Mouse (Mus musculus): ENCODE results near the gene Kif27. TPM values are rescaled to one million over a fixed set of nuclear protein-coding genes. Genes with fewer than 3 reads are reported as not detected.

The Kif27 gene
- polyA plus RNA-seq, 1 experiment from 2014 or later, result 0.12 TPM

DNA sequence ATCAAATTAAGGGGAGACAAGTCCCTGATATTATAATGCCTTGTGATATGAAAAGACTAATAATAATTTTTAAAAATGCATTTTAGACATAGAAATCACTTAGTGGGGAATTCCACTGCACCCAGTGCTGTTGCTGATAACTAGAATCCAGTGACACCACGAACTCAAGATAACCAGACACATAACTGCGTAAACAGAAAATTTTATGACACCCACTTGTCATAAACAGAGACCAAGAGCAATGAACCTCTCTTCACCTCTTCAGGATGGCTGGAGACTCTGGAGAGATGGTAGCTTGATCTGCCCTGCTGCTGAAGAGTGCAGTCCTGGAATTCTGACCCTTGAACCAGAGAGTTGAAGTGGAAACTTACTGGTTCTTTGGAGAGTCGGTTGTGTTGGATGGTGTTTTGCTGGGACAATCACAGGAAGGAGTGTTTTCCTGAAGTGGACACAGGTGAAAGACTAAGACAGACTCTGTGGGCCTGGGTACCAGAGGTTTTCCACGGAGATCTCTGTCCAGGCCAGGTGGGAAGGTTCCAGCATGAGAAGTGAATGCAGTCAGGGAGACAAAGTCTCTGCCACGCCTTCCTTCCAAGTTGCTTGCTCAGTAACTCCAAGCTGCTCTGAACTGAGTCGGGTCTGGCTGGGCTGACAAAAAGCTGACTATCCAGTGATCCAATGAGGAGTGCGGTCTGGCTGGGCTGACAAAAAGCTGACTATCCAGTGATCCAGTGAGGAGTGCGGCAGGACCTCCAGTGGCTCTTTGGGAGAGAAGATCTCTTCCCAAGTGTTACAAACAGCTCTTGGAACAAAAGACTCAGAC is 5.6 kb upstream of the Kif27 start:
- no peak overlapping the region for H3K4me3 ChIP-seq (replicated peaks)
- ATAC-seq (ENCODE audit: insufficient read depth), result no peak
- no peaks in the 10 kb centered on the region for H3K27me3 ChIP-seq
- 49% methylated on average over 8 of the region's 8 CpGs for WGBS (ENCODE audit: insufficient replicate concordance)
- no peaks in the 10 kb centered on the region for H3K36me3 ChIP-seq (replicated peaks)
- H3K4me2 ChIP-seq, result no peak overlapping the region
- no peaks in the 10 kb centered on the region for H3K4me1 ChIP-seq (replicated peaks)
- no peak overlapping the region for H3K27ac ChIP-seq (replicated peaks)
- no peak overlapping the region for H3K9ac ChIP-seq
- no peaks in the 10 kb centered on the region for H3K9me3 ChIP-seq (replicated peaks)

DNA sequence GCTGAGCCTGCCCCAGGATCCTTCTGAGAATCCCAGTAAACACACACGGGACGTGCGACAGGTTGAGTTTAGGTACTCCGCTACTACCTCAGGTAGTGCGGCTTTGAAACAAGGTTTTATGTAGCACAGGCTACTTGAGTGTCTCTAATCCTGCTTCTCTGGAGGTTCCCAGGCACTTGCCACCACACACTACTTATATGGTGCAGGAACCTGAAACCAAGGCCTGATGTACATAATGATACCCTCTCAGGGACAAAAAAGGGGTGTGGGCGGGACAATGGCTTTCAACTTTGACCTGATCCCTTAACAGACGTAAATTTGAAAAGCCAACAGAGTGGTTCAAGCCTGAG is 357 bp upstream of the Kif27 start:
- H3K4me1 ChIP-seq (replicated peaks), result peaks cover 11% of the 10 kb centered on the region
- 6% methylated on average over 7 of the region's 7 CpGs for WGBS (ENCODE audit: insufficient replicate concordance)
- peak overlapping the region; percentile 39 for H3K27ac ChIP-seq (replicated peaks)
- peak; percentile 56 for ATAC-seq (ENCODE audit: insufficient read depth)
- H3K36me3 ChIP-seq (replicated peaks), result no peaks in the 10 kb centered on the region
- H3K4me3 ChIP-seq (replicated peaks), result peak overlapping the region; percentile 64
- peak overlapping the region; percentile 97 for H3K4me2 ChIP-seq
- peak overlapping the region; percentile 43; the same call in 1 of the 2 replicates for H3K9ac ChIP-seq
- peaks cover 24% of the 10 kb centered on the region for H3K27me3 ChIP-seq
- no peaks in the 10 kb centered on the region for H3K9me3 ChIP-seq (replicated peaks)

DNA sequence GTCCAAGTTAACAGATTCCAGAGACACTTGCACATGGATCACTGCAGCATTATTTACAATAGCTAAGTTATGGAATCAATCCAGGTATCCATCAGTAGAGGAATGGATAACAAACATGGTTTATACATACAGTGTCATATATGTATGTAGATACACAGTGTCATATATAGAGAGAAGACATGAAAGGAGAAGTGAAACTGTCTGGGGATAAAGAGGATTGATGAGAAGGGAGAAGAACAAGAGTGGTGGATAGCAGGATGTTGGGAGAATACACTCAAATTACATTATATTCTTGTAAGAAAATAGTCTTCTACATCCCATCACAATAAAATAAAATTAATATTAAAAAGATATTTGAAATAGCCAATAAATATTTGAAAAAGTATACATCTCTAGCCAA is 5.9 kb downstream of the Kif27 start:
- H3K4me1 ChIP-seq (replicated peaks), result no peaks in the 10 kb centered on the region
- ATAC-seq (ENCODE audit: insufficient read depth), result no peak
- H3K9ac ChIP-seq, result no peak overlapping the region
- H3K4me3 ChIP-seq (replicated peaks), result no peak overlapping the region
- peaks cover 16% of the 10 kb centered on the region for H3K27me3 ChIP-seq
- H3K36me3 ChIP-seq (replicated peaks), result no peaks in the 10 kb centered on the region
- H3K4me2 ChIP-seq, result no peak overlapping the region
- no peak overlapping the region for H3K27ac ChIP-seq (replicated peaks)
- H3K9me3 ChIP-seq (replicated peaks), result no peaks in the 10 kb centered on the region

DNA sequence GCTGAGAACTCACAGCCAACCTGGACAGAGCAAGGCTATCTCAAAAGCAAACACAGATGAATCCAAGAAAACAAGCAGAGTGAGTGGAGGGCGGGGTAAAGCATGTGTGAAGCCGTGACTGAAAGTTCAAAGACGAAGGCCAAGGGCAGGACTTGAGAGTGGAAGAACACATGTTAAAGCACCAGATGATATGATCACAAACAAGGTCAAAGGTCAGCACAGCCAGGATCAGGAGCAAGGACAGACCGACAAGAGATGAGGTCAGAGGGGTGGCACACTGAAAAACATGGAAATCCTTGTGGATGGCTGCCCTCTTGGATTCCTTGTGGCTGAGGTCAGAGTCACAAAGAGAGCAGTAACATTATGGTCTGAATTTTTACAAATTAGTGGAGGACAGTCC is 8.3 kb downstream of the Kif27 start:
- Histone ChIP-seq H3K36me3 (replicated peaks) (no peaks in the 10 kb centered on the region), H3K4me2 (no peak overlapping the region), H3K27me3 (no peaks in the 10 kb centered on the region), H3K9me3 (replicated peaks) (no peaks in the 10 kb centered on the region), H3K9ac (no peak overlapping the region), H3K4me1 (replicated peaks) (no peaks in the 10 kb centered on the region), H3K27ac (replicated peaks) (no peak overlapping the region), H3K4me3 (replicated peaks) (no peak overlapping the region)
- WGBS (ENCODE audit: insufficient replicate concordance), result 51% methylated on average over 4 of the region's 4 CpGs
- ATAC-seq (ENCODE audit: insufficient read depth), result no peak

GRCm38 (mm10) chr13:58344505-58344904 is 14.4 kb downstream of the Kif27 start:
- H3K4me2 ChIP-seq, result no peak overlapping the region
- no peaks in the 10 kb centered on the region for H3K4me1 ChIP-seq (replicated peaks)
- no peak overlapping the region for H3K27ac ChIP-seq (replicated peaks)
- no peaks in the 10 kb centered on the region for H3K9me3 ChIP-seq (replicated peaks)
- no peaks in the 10 kb centered on the region for H3K36me3 ChIP-seq (replicated peaks)
- no peak for ATAC-seq (ENCODE audit: insufficient read depth)
- WGBS (ENCODE audit: insufficient replicate concordance), result 74% methylated on average over 9 of the region's 9 CpGs
- no peak overlapping the region for H3K4me3 ChIP-seq (replicated peaks)
- H3K27me3 ChIP-seq, result peaks cover 4% of the 10 kb centered on the region; the same call in 1 of the 2 replicates
- no peak overlapping the region for H3K9ac ChIP-seq

GRCm38 (mm10) chr13:58337456-58337855 is 21.5 kb downstream of the Kif27 start:
- H3K4me1 ChIP-seq (replicated peaks), result no peaks in the 10 kb centered on the region
- 68% methylated on average over 12 of the region's 12 CpGs for WGBS (ENCODE audit: insufficient replicate concordance)
- no peak overlapping the region for H3K27ac ChIP-seq (replicated peaks)
- H3K4me2 ChIP-seq, result no peak overlapping the region
- ATAC-seq (ENCODE audit: insufficient read depth), result no peak
- no peaks in the 10 kb centered on the region for H3K27me3 ChIP-seq
- no peak overlapping the region for H3K9ac ChIP-seq
- H3K4me3 ChIP-seq (replicated peaks), result no peak overlapping the region
- no peaks in the 10 kb centered on the region for H3K36me3 ChIP-seq (replicated peaks)
- no peaks in the 10 kb centered on the region for H3K9me3 ChIP-seq (replicated peaks)

DNA sequence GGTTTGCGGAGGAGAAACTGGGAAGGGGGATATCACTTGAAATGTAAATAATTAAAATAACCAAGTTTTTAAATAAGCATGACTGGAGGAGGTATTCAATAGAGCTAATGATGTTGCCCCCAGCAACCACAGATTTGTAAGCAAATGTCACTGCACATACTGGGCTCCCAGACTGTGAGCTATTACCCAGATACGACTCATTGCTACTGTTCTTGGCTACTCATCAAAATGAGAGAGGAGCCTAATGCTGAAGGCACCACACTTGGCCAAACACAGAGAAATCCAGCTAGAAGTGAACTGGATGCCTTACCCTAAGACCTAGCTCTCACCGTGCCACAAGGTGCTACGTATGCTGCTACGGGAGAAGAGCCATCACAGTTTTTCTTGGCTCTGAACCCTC is 24.8 kb downstream of the Kif27 start:
- H3K4me3 ChIP-seq (replicated peaks), result no peak overlapping the region
- ATAC-seq (ENCODE audit: insufficient read depth), result no peak
- no peaks in the 10 kb centered on the region for H3K4me1 ChIP-seq (replicated peaks)
- H3K4me2 ChIP-seq, result no peak overlapping the region
- WGBS (ENCODE audit: insufficient replicate concordance), result 82% methylated on average over 5 of the region's 5 CpGs
- no peaks in the 10 kb centered on the region for H3K36me3 ChIP-seq (replicated peaks)
- H3K27me3 ChIP-seq, result no peaks in the 10 kb centered on the region
- H3K9me3 ChIP-seq (replicated peaks), result no peaks in the 10 kb centered on the region
- H3K27ac ChIP-seq (replicated peaks), result no peak overlapping the region
- no peak overlapping the region for H3K9ac ChIP-seq

DNA sequence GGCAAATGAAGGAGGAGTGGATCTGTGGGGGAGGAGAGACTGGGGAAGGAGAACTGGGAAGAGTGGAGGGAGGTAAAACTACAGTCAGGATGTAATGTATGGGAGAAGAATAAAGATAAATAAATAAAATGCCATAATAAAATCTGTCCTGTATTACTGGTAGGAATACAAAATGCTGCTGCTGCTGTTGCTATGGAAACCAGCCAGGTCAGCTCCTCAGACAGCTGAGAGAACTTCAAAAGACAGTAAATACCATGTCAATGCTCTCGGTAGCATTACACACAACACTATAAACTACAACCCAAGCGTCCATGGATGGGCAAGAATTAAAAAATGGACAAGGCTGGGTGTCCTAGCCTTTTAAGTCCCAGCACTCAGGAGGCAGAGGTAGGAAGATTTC is 41.2 kb downstream of the Kif27 start:
- no peak overlapping the region for H3K27ac ChIP-seq (replicated peaks)
- H3K4me2 ChIP-seq, result no peak overlapping the region
- H3K4me3 ChIP-seq (replicated peaks), result no peak overlapping the region
- no peak overlapping the region for H3K9ac ChIP-seq
- no peak for ATAC-seq (ENCODE audit: insufficient read depth)
- no peaks in the 10 kb centered on the region for H3K4me1 ChIP-seq (replicated peaks)
- 51% methylated on average over 2 of the region's 2 CpGs for WGBS (ENCODE audit: insufficient replicate concordance)
- no peaks in the 10 kb centered on the region for H3K27me3 ChIP-seq
- no peaks in the 10 kb centered on the region for H3K9me3 ChIP-seq (replicated peaks)
- no peaks in the 10 kb centered on the region for H3K36me3 ChIP-seq (replicated peaks)

DNA sequence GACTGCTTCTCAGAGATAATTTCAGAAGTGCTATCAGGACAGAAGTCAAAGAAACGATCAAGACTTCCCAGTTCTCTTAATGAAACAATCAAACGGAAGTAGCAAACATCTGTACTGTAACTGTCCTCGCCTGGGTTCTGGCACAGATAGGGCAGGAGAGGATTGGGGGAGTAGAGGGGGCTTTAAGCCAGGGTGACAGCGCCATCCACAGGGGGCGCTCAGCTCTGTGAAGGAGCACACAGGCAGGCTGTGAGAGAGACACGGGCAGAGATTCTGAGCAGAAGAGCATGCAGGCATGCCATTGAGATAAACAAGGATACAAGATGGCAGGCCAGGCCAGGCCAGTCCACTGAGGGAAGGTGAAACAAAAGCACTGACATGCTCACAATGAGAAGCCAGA is 43.9 kb downstream of the Kif27 start:
- Histone ChIP-seq H3K9me3 (replicated peaks) (no peaks in the 10 kb centered on the region), H3K36me3 (replicated peaks) (no peaks in the 10 kb centered on the region), H3K4me2 (no peak overlapping the region), H3K4me1 (replicated peaks) (no peaks in the 10 kb centered on the region), H3K27me3 (no peaks in the 10 kb centered on the region), H3K9ac (no peak overlapping the region), H3K27ac (replicated peaks) (no peak overlapping the region), H3K4me3 (replicated peaks) (no peak overlapping the region)
- no peak for ATAC-seq (ENCODE audit: insufficient read depth)
- WGBS (ENCODE audit: insufficient replicate concordance), result 26% methylated on average over 6 of the region's 6 CpGs

DNA sequence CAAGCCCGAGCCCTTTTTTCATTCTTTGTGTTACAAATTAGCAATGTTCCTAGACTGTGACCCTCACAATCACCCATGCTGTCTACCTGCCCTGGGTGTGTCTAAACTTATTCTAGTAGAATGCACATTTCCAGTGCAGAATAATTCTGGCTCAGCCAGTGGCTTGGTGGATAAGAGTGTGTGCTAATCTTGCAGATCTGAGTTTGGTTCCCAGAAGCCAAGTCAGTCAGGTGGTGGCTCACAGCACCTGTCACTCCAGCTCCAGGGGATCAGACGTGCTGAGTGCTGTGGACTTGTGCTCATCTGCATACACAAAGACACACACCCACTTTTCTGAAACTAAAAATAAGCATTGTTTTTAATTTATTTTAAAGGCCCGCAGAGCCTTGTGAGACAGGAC is 45.2 kb downstream of the Kif27 start:
- Histone ChIP-seq H3K9ac (no peak overlapping the region), H3K4me1 (replicated peaks) (no peaks in the 10 kb centered on the region), H3K4me2 (no peak overlapping the region), H3K27me3 (no peaks in the 10 kb centered on the region), H3K36me3 (replicated peaks) (no peaks in the 10 kb centered on the region), H3K4me3 (replicated peaks) (no peak overlapping the region), H3K9me3 (replicated peaks) (no peaks in the 10 kb centered on the region), H3K27ac (replicated peaks) (no peak overlapping the region)
- WGBS (ENCODE audit: insufficient replicate concordance), result 48% methylated on average over 3 of the region's 3 CpGs
- no peak for ATAC-seq (ENCODE audit: insufficient read depth)

DNA sequence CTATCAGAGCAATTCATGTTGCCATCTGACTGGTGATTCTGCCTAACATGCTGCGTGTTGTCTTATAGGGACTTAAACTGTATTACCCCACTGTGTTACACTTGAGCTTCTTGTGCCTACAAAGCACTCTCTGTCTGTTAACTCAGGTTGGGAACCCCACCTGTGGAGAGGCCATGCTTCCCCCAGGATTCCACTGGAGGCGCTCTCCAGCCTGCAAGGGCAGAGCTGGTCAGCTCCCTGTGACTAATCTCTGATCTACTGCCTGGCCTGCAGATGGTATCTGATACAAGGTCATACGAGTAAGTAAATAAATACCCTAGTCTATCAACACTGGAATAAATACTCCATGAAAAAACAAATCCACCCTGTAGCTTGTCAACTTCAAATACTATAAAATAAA is 47.6 kb downstream of the Kif27 start:
- H3K36me3 ChIP-seq (replicated peaks), result no peaks in the 10 kb centered on the region
- H3K9me3 ChIP-seq (replicated peaks), result no peaks in the 10 kb centered on the region

GRCm38 (mm10) chr13:58309499-58309898 is 49.4 kb downstream of the Kif27 start:
- H3K4me1 ChIP-seq (replicated peaks), result no peaks in the 10 kb centered on the region
- no peaks in the 10 kb centered on the region for H3K27me3 ChIP-seq
- 65% methylated on average over 8 of the region's 8 CpGs for WGBS (ENCODE audit: insufficient replicate concordance)
- H3K4me3 ChIP-seq (replicated peaks), result no peak overlapping the region
- no peak for ATAC-seq (ENCODE audit: insufficient read depth)
- H3K27ac ChIP-seq (replicated peaks), result no peak overlapping the region
- no peaks in the 10 kb centered on the region for H3K9me3 ChIP-seq (replicated peaks)
- H3K4me2 ChIP-seq, result no peak overlapping the region
- no peaks in the 10 kb centered on the region for H3K36me3 ChIP-seq (replicated peaks)
- H3K9ac ChIP-seq, result no peak overlapping the region

More for the DNA sequence above, 47.6 kb downstream of the Kif27 start:
- 50% methylated on average over 3 of the region's 3 CpGs for WGBS (ENCODE audit: insufficient replicate concordance)
- Histone ChIP-seq H3K27me3 (no peaks in the 10 kb centered on the region), H3K4me3 (replicated peaks) (no peak overlapping the region), H3K4me1 (replicated peaks) (no peaks in the 10 kb centered on the region), H3K4me2 (no peak overlapping the region), H3K27ac (replicated peaks) (no peak overlapping the region), H3K9ac (no peak overlapping the region)
- no peak for ATAC-seq (ENCODE audit: insufficient read depth)
